Mouse (Mus musculus) cerebellum, adult 2 months (tissue): Measurements from ENCODE around the gene Slc15a3. TPM values are rescaled to one million over a fixed set of nuclear protein-coding genes. Genes with fewer than 3 reads are reported as not detected.

Experiments used
- DNase-seq, 2 experiments: peaks; one replicate each; pipeline ENCODE4 v3.0.0; 2021
- H3K27ac ChIP-seq: fragments of 200-500 bp; 2 replicates; pipeline ENCODE4 v1.5.1; 2012; ENCODE audit warnings: low read length, control low read depth, inconsistent platforms; ENCODE audit not compliant: insufficient read depth
- H3K27me3 ChIP-seq: fragments of 200-500 bp; 2 replicates; pipeline ENCODE4 v1.6.1; 2012; ENCODE audit warnings: inconsistent platforms, mild to moderate bottlenecking, low read length, moderate library complexity; ENCODE audit not compliant: control insufficient read depth, insufficient read depth
- H3K4me1 ChIP-seq: fragments of 200-500 bp; 2 replicates; pipeline ENCODE4 v1.6.1; 2011; ENCODE audit warnings: low read length; ENCODE audit not compliant: control insufficient read depth, insufficient read depth
- H3K4me3 ChIP-seq: fragments of 200-500 bp; replicated peaks from 2 replicates; pipeline ENCODE3; 2011; ENCODE audit warnings: mild to moderate bottlenecking, low read depth, low read length, control low read depth; ENCODE audit not compliant: insufficient read depth
- CTCF ChIP-seq: fragments of 200-500 bp; IDR thresholded peaks from 2 replicates; pipeline ENCODE4 v1.5.1; 2011; ENCODE audit warnings: low read depth, mild to moderate bottlenecking, control low read depth, low read length, moderate library complexity, borderline replicate concordance; ENCODE audit not compliant: insufficient read depth
- POLR2A ChIP-seq: fragments of 200-500 bp; IDR thresholded peaks from 2 replicates; pipeline ENCODE4 v1.6.1; 2011; ENCODE audit warnings: low read length, control low read depth, borderline replicate concordance; ENCODE audit not compliant: insufficient read depth
- WGBS: fragments of 180-500 bp; shearing (Covaris S2); methylation state at CpG from one replicate; pipeline ENCODE4 v1.1.7; 2018; 5-methylcytosine and 5-hydroxymethylcytosine counted together
- polyA plus RNA-seq: library from polyadenylated mRNA; depleted of rRNA; stranded (reverse); fragments of >200 nt; gene quantifications from 2 replicates; pipeline ENCODE4 v1.2.3, GENCODE M21; 2012

Slc15a3 gene
- polyA plus RNA-seq, 1 experiment, result 0.62 TPM

DNA sequence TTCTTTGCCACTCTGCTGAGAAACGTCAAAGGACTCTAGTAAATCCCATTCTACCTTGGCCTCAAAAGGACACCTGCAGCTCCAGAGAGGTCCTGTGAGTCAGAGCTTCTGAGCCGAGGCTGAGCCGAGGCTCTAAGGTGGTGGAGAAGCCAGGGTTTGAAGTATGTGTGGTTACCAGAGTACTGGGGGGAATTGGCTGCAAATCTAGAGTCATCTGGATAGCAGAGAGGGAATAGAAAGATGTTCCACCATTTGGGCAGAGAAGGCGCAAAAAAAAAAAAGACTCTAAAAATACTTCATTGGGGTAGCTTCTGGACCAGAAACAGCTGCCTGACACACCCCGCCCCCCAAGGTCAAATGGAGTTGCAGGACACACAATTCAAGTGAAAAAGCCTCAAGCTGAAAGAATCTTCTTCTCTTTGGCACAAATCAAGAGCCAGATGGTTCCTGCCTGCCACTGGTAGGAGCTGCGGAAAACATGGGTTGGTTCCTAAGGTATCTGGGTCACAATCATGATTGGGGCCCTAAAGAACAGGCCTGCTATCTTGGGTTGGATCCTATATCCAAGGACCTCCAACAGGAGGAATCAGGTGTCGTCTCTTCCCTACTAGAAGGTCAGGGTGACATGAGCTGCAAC lies 38.8 kb downstream of the Slc15a3 start:
- H3K4me3 ChIP-seq, result peak overlapping the region; percentile 11
- peak overlapping the region; percentile 89 for H3K27ac ChIP-seq
- TF ChIP-seq POLR2A (no peak), CTCF (no peak)
- H3K27me3 ChIP-seq, result no peaks in the 10 kb centered on the region
- H3K4me1 ChIP-seq, result peaks cover 35% of the 10 kb centered on the region
- WGBS, result 10% methylated on average over 7 of the region's 7 CpGs
- DNase-seq, result peak; percentile 79 to 90

DNA sequence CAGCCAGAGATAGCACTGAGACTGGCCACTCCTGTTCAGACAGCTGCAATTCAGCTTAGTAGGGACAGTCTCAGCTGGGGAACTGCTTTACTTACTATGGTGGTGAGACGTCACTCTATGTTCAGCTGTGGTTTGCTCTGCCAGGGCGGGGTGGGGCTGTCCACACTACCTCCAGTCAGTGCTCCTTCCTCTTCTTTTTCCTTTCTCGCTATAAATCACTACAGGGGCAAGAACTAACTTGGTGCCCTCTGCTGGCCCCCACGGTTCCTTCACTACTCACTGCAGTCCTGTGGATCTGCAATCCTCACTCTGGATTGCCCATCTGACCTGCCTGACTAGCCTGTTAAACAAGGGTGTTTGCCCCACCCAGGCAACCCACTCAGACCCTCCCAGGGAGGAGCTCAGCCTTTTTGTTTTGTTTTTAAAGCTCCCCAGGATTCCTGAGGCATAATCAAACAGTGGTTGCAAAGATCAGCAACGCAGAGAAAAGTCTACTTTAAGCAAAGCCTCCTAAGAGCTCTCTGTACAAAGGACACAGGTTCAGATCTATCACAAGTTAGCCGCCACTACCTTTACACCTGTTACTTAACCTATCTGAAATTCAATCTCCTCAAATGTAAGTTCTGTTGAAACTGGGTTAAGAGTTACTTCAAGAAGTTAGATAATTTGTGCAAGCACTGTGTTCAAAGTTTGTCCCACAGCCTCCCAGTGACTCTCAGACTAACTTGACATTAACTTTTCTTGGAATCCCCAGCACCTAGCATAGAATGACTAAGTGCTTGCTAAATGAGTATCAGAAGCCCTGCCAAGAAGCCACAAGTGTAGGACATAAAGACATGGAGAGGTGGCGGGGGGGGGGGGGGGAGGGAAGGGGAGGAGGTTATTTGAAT lies 40.8 kb downstream of the Slc15a3 start:
- WGBS, result 8% methylated on average over 7 of the region's 7 CpGs
- H3K27ac ChIP-seq, result peak overlapping the region; percentile 83
- DNase-seq, result peak; percentile 76 to 77

GRCm38 (mm10) chr19:10880975-10881425 lies 41.5 kb downstream of the Slc15a3 start:
- no peak for DNase-seq
- H3K4me1 ChIP-seq, result peaks cover 27% of the 10 kb centered on the region
- peak overlapping the region; percentile 89 for H3K4me3 ChIP-seq
- peak overlapping the region; percentile 74 for H3K27ac ChIP-seq
- TF ChIP-seq POLR2A, result no peak
- no peak for TF ChIP-seq CTCF
- H3K27me3 ChIP-seq, result no peaks in the 10 kb centered on the region
- WGBS, result 0% methylated on average over 14 of the region's 14 CpGs

More for the DNA sequence above, 40.8 kb downstream of the Slc15a3 start:
- Histone ChIP-seq H3K27me3 (no peaks in the 10 kb centered on the region), H3K4me3 (peak overlapping the region; percentile 89), H3K4me1 (peaks cover 29% of the 10 kb centered on the region)
- peak; percentile 56; the same call in 1 of the 2 replicates for TF ChIP-seq CTCF
- no peak for TF ChIP-seq POLR2A

DNA sequence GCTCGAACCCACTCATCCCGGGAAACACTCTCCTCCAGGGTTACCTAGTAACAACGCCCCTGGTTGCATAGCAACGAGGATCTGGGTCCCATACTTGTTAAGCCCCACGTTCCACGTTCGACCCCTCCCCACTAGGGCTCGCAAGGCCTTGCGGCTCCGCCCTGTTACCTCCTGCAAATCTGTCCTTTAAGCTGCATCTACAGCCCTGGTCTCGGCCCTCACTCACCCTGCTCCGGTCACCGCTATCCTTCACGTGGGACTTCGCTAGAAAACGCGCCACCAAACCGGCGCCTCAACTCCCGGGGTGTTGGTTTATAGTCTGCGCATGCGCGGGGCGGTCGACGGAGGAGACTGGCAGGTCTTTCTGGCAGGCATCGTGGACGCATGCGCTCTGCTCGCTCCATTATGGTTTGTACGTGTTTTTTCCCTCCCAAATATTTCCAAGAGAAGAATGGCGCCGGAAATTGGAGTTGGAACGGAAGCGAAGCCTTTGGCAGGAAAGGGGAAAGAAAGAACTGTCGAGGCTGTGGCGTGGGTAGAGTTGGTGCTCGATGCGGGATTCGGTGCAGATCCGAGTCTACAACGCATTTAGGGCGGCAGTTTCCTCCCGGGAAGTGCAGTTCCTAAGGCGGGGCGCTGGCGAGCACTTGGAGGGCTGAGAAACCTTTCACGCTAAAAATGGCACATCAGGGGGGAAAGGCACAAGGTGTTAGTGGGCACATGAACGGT lies 42.1 kb downstream of the Slc15a3 start, which contains the start of gene Tmem109:
TSS of gene Tmem109 (minus strand) at position 576 of the 729 bp plus-strand sequence.
- peak; percentile 95 to 96 for DNase-seq
- under 1% methylated on average over 49 of the region's 49 CpGs for WGBS
- H3K27ac ChIP-seq, result peak within 1 kb of the TSS; percentile 88
- TF ChIP-seq CTCF (peak; percentile 18; the same call in 1 of the 2 replicates), POLR2A (peak; percentile 68; the same call in 1 of the 2 replicates)
- H3K4me3 ChIP-seq, result peak within 1 kb of the TSS; percentile 89
- no peaks in the 10 kb centered on the region for H3K27me3 ChIP-seq
- peaks cover 27% of the 10 kb centered on the region for H3K4me1 ChIP-seq

DNA sequence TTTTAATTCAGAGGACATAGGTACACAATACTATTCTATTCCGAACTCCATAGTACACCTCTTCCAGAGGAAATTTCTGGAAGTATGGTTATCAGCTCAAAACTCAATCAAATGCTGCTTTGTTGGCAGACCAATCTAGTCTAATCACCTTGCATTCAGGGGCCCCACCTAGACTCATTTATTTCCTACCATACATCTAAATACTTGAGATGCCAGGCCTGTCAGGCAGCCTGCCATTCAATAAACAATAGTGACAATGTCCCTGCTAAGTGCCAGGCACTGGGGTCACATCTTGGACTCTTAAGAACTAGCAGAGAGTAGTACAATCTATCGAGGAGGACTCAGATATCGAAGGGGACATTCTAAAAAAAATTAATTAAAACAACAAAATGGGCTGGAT lies 52.7 kb downstream of the Slc15a3 start:
- 86% methylated on average over 3 of the region's 3 CpGs for WGBS
- Histone ChIP-seq H3K27ac (no peak overlapping the region), H3K27me3 (no peaks in the 10 kb centered on the region), H3K4me3 (no peak overlapping the region), H3K4me1 (peaks cover 1% of the 10 kb centered on the region; the same call in 1 of the 2 replicates)
- no peak for DNase-seq
- TF ChIP-seq POLR2A, result no peak
- TF ChIP-seq CTCF, result no peak

DNA sequence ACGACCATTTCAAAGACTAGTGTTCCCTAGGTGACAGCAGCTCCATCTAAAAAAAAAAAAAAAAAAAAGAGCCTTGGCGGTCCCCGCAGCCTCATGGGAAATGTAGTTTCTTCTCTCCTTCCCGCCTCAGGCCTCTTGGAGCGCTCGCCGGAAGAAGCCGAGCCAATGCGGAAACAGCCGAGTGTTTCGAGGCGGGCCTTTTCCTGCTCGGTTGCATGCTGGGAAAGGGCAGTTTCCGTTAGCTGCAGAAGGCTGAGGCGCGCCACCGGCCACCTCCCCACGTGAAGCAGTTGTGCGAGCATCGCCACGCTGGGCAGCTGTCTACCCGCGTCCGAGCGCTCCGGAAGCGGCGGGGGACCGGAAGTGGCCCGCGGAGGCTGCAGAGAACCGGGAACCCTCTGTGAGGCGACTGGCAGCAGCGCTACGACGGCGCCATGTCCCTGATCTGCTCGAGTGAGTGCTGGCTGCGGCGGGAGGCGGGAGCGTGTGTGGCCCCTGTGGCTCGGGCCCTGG lies 55.5 kb downstream of the Slc15a3 start, which contains the start of gene Prpf19:
TSS of gene Prpf19 (plus strand) at position 216 of the 513 bp plus-strand sequence.
- DNase-seq, result peak; percentile 98 to 99
- Histone ChIP-seq H3K4me1 (peaks cover 5% of the 10 kb centered on the region; the same call in 1 of the 2 replicates), H3K27me3 (no peaks in the 10 kb centered on the region), H3K27ac (peak within 1 kb of the TSS; percentile 22; the same call in 1 of the 2 replicates), H3K4me3 (peak within 1 kb of the TSS; percentile 76)
- no peak for TF ChIP-seq CTCF
- TF ChIP-seq POLR2A, result peak; percentile 87
- WGBS, result under 1% methylated on average over 43 of the region's 43 CpGs

- H3K4me3 ChIP-seq, result peak overlapping the region; percentile 76
- peaks cover 5% of the 10 kb centered on the region for H3K4me1 ChIP-seq
- no peaks in the 10 kb centered on the region for H3K27me3 ChIP-seq
- H3K27ac ChIP-seq, result no peak overlapping the region
- DNase-seq, result no peak
- 1% methylated on average over 16 of the region's 16 CpGs for WGBS
- TF ChIP-seq CTCF (no peak), POLR2A (no peak)
Measured at GRCm38 (mm10) chr19:10895708-10896107, 56.2 kb downstream of the Slc15a3 start.
